Mouse (Mus musculus) cortical plate, adult 2 months (tissue): ENCODE data around the gene Dscaml1.

ENCODE experiments used
- CTCF ChIP-seq: fragments of 200-500 bp; IDR thresholded peaks from 2 replicates; pipeline ENCODE4 v1.5.1; 2011; ENCODE audit warnings: mild to moderate bottlenecking, control low read depth, low read length; ENCODE audit not compliant: insufficient read depth; ENCODE audit errors: extremely low read depth
- POLR2A ChIP-seq: fragments of 200-500 bp; IDR thresholded peaks from 2 replicates; pipeline ENCODE4 v1.6.1; 2011; ENCODE audit warnings: mild to moderate bottlenecking, low read length, control low read depth; ENCODE audit not compliant: insufficient read depth; ENCODE audit errors: extremely low read depth

DNA sequence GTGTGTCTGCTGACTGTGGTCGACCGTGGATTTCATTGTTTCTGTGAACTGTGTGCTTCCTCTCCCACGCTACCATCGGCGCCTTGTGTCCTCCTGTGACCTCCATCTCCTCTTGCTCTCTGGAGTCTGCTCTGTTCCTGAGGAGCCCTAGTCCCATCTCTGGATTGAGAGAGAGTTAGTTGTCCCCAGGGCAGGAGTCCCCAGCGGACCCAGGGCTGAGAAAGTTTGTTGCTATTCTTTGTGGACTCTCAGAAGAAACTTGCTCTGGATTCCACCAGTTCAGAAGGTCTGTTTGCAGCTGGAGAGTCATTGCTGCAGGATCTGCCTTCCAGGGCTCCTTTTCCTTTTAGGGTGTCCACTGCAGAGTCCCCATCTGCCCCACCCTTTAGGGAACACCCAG lies 31.2 kb upstream of the Dscaml1 start:
- no peak for TF ChIP-seq CTCF
- no peak for TF ChIP-seq POLR2A
